Comparison of ENCODE assay signal across 9 mouse cellular contexts in the genomic region with DNA sequence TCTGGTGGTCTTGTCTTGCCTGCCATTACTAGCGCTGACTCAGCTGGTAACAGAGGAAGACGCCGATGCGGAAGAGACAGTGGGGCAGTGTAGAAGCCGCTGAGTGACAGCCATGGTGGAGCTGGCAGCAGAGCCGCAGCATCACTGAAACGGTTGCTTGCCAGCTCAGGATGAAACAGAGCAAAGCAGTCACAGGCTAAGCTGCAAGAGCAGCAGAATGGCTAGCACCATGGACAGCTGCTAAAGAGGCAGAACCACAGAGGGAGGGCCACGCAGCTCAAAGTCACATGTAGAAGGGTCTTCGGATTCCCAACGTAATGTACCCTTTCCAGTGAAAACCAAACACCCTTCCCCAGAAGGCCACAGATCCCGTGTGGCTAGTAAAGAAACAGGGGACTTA.
A peak's percentile ranks its signal among the peaks of the same experiment; 100 is the strongest.
DNase-seq lines count a peak whose midpoint lies in the region; ATAC-seq lines count a peak whose summit lies in the region.
"Had no signal": no experiment of that assay in that cellular context is flagged by ENCODE, and none has a peak within 500 bp of the region (broad histone marks: within the 10 kb centered on the region; RNA-seq: fewer than 3 reads in every experiment).

No protein-coding gene starts in this region.

- ATAC-seq in forebrain, embryonic 13.5 days, result peak; percentile 24; the same call in 1 of the 2 replicates
- ATAC-seq in forebrain, embryonic 16.5 days, result no peak
- ATAC-seq in midbrain, embryonic 14.5 days (ENCODE audit: low FRiP score, low TSS enrichment), result no peak
- no peak for ATAC-seq in midbrain, embryonic 13.5 days
- peak; percentile 78 for ATAC-seq in megakaryocyte progenitor cell, adult 5-6 weeks (replicated peaks; ENCODE audit: poor library complexity)

- no peak overlapping the region for H3K27ac ChIP-seq in forebrain, embryonic 13.5 days
- H3K27ac ChIP-seq in forebrain, embryonic 16.5 days (ENCODE audit: low read length), result no peak overlapping the region
- no peak overlapping the region for H3K27ac ChIP-seq in midbrain, embryonic 14.5 days (replicated peaks; ENCODE audit: low read depth, low read length)
- no peak overlapping the region for H3K27ac ChIP-seq in midbrain, embryonic 13.5 days
- H3K27ac ChIP-seq: stomach, embryonic 15.5 days had no signal

- WGBS in forebrain, embryonic 13.5 days, result 34% methylated on average over 11 of the region's 11 CpGs
- WGBS in forebrain, embryonic 16.5 days, result 39% methylated on average over 11 of the region's 11 CpGs
- WGBS in midbrain, embryonic 14.5 days, result 37% methylated on average over 11 of the region's 11 CpGs
- WGBS in midbrain, embryonic 13.5 days, result 36% methylated on average over 11 of the region's 11 CpGs

- H3K9me3 ChIP-seq in forebrain, embryonic 13.5 days (replicated peaks), result no peaks in the 10 kb centered on the region
- H3K9me3 ChIP-seq in forebrain, embryonic 16.5 days (ENCODE audit: control insufficient read depth, low read length), result no peaks in the 10 kb centered on the region
- no peaks in the 10 kb centered on the region for H3K9me3 ChIP-seq in midbrain, embryonic 14.5 days (ENCODE audit: control insufficient read depth, low read length)
- H3K9me3 ChIP-seq in midbrain, embryonic 13.5 days, result no peaks in the 10 kb centered on the region
- H3K9me3 ChIP-seq: stomach, embryonic 15.5 days had no signal

- H3K9ac ChIP-seq in forebrain, embryonic 13.5 days, result no peak overlapping the region
- H3K9ac ChIP-seq in forebrain, embryonic 16.5 days (replicated peaks; ENCODE audit: low read depth, low read length), result no peak overlapping the region
- no peak overlapping the region for H3K9ac ChIP-seq in midbrain, embryonic 14.5 days (replicated peaks; ENCODE audit: low read length)
- H3K9ac ChIP-seq in midbrain, embryonic 13.5 days (replicated peaks), result no peak overlapping the region
- H3K9ac ChIP-seq: stomach, embryonic 15.5 days had no signal

- no peaks in the 10 kb centered on the region for H3K36me3 ChIP-seq in forebrain, embryonic 13.5 days (ENCODE audit: poor library complexity, severe bottlenecking)
- no peaks in the 10 kb centered on the region for H3K36me3 ChIP-seq in forebrain, embryonic 16.5 days (ENCODE audit: control insufficient read depth, insufficient read depth)
- H3K36me3 ChIP-seq in midbrain, embryonic 14.5 days (ENCODE audit: control insufficient read depth, insufficient read depth, low read length), result no peaks in the 10 kb centered on the region
- no peaks in the 10 kb centered on the region for H3K36me3 ChIP-seq in midbrain, embryonic 13.5 days
- H3K36me3 ChIP-seq: stomach, embryonic 15.5 days had no signal

- H3K4me3 ChIP-seq in forebrain, embryonic 13.5 days, result no peak overlapping the region
- no peak overlapping the region for H3K4me3 ChIP-seq in forebrain, embryonic 16.5 days (replicated peaks; ENCODE audit: low read length)
- no peak overlapping the region for H3K4me3 ChIP-seq in midbrain, embryonic 14.5 days (replicated peaks; ENCODE audit: low read depth, low read length)
- no peak overlapping the region for H3K4me3 ChIP-seq in midbrain, embryonic 13.5 days (replicated peaks)
- H3K4me3 ChIP-seq: stomach, embryonic 15.5 days had no signal

- no peaks in the 10 kb centered on the region for H3K27me3 ChIP-seq in forebrain, embryonic 13.5 days
- no peaks in the 10 kb centered on the region for H3K27me3 ChIP-seq in forebrain, embryonic 16.5 days (replicated peaks; ENCODE audit: control insufficient read depth, insufficient read depth, low read length)
- no peaks in the 10 kb centered on the region for H3K27me3 ChIP-seq in midbrain, embryonic 14.5 days (ENCODE audit: control insufficient read depth, insufficient read depth, low read length)
- no peaks in the 10 kb centered on the region for H3K27me3 ChIP-seq in midbrain, embryonic 13.5 days
- H3K27me3 ChIP-seq: stomach, embryonic 15.5 days had no signal

- intact Hi-C loops in gastrocnemius, postnatal 36 days (cut with DNase I), result no loop called here

- H3K4me2 ChIP-seq in forebrain, embryonic 13.5 days, result no peak overlapping the region
- no peak overlapping the region for H3K4me2 ChIP-seq in forebrain, embryonic 16.5 days (ENCODE audit: low read length)
- H3K4me2 ChIP-seq in midbrain, embryonic 14.5 days (ENCODE audit: low read length), result no peak overlapping the region
- no peak overlapping the region for H3K4me2 ChIP-seq in midbrain, embryonic 13.5 days (replicated peaks)
- H3K4me2 ChIP-seq: stomach, embryonic 15.5 days had no signal

- no peaks in the 10 kb centered on the region for H3K4me1 ChIP-seq in forebrain, embryonic 13.5 days
- H3K4me1 ChIP-seq in forebrain, embryonic 16.5 days (replicated peaks; ENCODE audit: control insufficient read depth, insufficient read depth, low read length), result peaks cover 13% of the 10 kb centered on the region
- no peaks in the 10 kb centered on the region for H3K4me1 ChIP-seq in midbrain, embryonic 14.5 days (ENCODE audit: control insufficient read depth, insufficient read depth, low read length)
- H3K4me1 ChIP-seq in midbrain, embryonic 13.5 days (replicated peaks), result no peaks in the 10 kb centered on the region
- H3K4me1 ChIP-seq: stomach, embryonic 15.5 days had no signal

- peak; percentile 50 for DNase-seq in midbrain, embryonic 14.5 days
- peak; percentile 85 for DNase-seq in embryo, embryonic 10 days (ENCODE audit: low spot score)
- DNase-seq in gastrocnemius, postnatal 36 days, result no peak
- DNase-seq in urinary bladder, postnatal 36 days (ENCODE audit: low spot score in 2 of 2), result no peak

Comparison
In these comparisons a context has a peak if more than half of its experiments do, and no peak if none do; other contexts are left out.
1. ATAC-seq: peak in forebrain, embryonic 13.5 days (single experiment) and megakaryocyte progenitor cell, adult 5-6 weeks (single experiment); none in forebrain, embryonic 16.5 days (single experiment), midbrain, embryonic 14.5 days (single experiment) and midbrain, embryonic 13.5 days (single experiment).
2. DNase-seq: peak in midbrain, embryonic 14.5 days (single experiment) and embryo, embryonic 10 days (single experiment); none in gastrocnemius, postnatal 36 days (0 of 2) and urinary bladder, postnatal 36 days (0 of 2).